Mouse (Mus musculus) G1E (cell line): ENCODE measurements at regions not wholly inside any gene's neighbourhood (a gene's known extent, or its start where the extent isn't known, plus 50 kb on each side); places are given as distances from the start of the nearest gene placed in this dataset.
A peak's percentile ranks its signal among the peaks of the same experiment; 100 is the strongest.

ENCODE experiments used
- CTCF ChIP-seq: IDR thresholded peaks from 2 replicates; pipeline ENCODE4 v1.5.1; 2012; ENCODE audit warnings: low read depth, low read length, inconsistent platforms, mixed read lengths
- GATA1 ChIP-seq: IDR thresholded peaks from 2 replicates; pipeline ENCODE4 v1.6.1; 2012; ENCODE audit warnings: borderline replicate concordance, low read length, inconsistent platforms, mixed read lengths
- GATA2 ChIP-seq: IDR thresholded peaks from 2 replicates; pipeline ENCODE4 v1.6.1; 2012; ENCODE audit warnings: low read depth, low read length, inconsistent platforms, borderline replicate concordance
- POLR2AphosphoS5 ChIP-seq: IDR thresholded peaks from 2 replicates; pipeline ENCODE4 v1.6.1; 2012; ENCODE audit warnings: low read depth, low read length, inconsistent platforms; ENCODE audit not compliant: insufficient replicate concordance
- TAL1 ChIP-seq: conservative IDR thresholded peaks from 2 replicates; pipeline ENCODE4 v1.6.1; 2012; ENCODE audit warnings: low read depth, low read length, inconsistent platforms, mixed read lengths

GRCm38 (mm10) chr6:50808126-50808525 lies 153.9 kb upstream of the Npvf start:
- peak; percentile 65 for TF ChIP-seq CTCF
- TF ChIP-seq GATA2, result no peak
- TF ChIP-seq GATA1, result no peak
- no peak for TF ChIP-seq POLR2AphosphoS5
- TF ChIP-seq TAL1, result no peak
